Mouse (Mus musculus): Measurements from ENCODE around the gene Pnmal2.

Pnmal2 gene

GRCm38 (mm10) chr7:16982859-16983568, 38.5 kb downstream of the Pnmal2 start, which contains the start of gene Gm42372:
TSS of gene Gm42372 (plus strand) at chr7:16983086.
- peak; percentile 93 for DNase-seq

- DNase-seq: no peak
Measured at GRCm38 (mm10) chr7:16987541-16988149, 43.2 kb downstream of the Pnmal2 start.

GRCm38 (mm10) chr7:16988405-16988804, 43.9 kb downstream of the Pnmal2 start:
- DNase-seq: peak; percentile 76 to 79

GRCm38 (mm10) chr7:16990006-16990744, 45.7 kb downstream of the Pnmal2 start:
- DNase-seq: no peak

GRCm38 (mm10) chr7:16991681-16992450, 47.4 kb downstream of the Pnmal2 start:
- no peak for DNase-seq

GRCm38 (mm10) chr7:16992451-16992807, 47.9 kb downstream of the Pnmal2 start, which contains the start of gene Ccdc8:
TSS of gene Ccdc8 (plus strand) at chr7:16992708.
- no peak for DNase-seq

- peak; percentile 42 to 67 for DNase-seq
Measured at GRCm38 (mm10) chr7:16993651-16994399, 49.3 kb downstream of the Pnmal2 start.

GRCm38 (mm10) chr7:16994400-16994799, 49.9 kb downstream of the Pnmal2 start:
- DNase-seq: no peak

GRCm38 (mm10) chr7:16995345-16995744, 50.9 kb downstream of the Pnmal2 start:
- no peak for DNase-seq

Data from cerebellum, postnatal 10 days (tissue).